In genomic region chr3:88422020-88422720, GRCm38 (mm10) we compare ENCODE assay signal across 8 mouse cellular contexts. TPM values are rescaled to one million over a fixed set of nuclear protein-coding genes. Genes with fewer than 3 reads are reported as not detected.
A peak's percentile ranks its signal among the peaks of the same experiment; 100 is the strongest.
DNase-seq lines count a peak whose midpoint lies in the region; ATAC-seq and TF ChIP-seq lines count a peak whose summit lies in the region.

No protein-coding gene starts in this region.

- peaks cover 43% of the 10 kb centered on the region for H3K4me1 ChIP-seq in hindbrain, embryonic 15.5 days (replicated peaks)
- peaks cover 11% of the 10 kb centered on the region; the same call in 1 of the 2 replicates for H3K4me1 ChIP-seq in lung, postnatal 0 days (ENCODE audit: insufficient read depth, low read depth, low read length)
- peaks cover 28% of the 10 kb centered on the region for H3K4me1 ChIP-seq in stomach, embryonic 15.5 days

- DNase-seq in frontal cortex, postnatal 36 days (ENCODE audit: low spot score in 2 of 2): peak; percentile 31 to 44
- no peak for DNase-seq in frontal cortex, postnatal 10 days (ENCODE audit: low spot score in 2 of 2)
- DNase-seq in brain, adult 2 months (ENCODE audit: low read depth, low spot score): peak; percentile 77
- DNase-seq in lung, postnatal 0 days (ENCODE audit: low spot score): peak; percentile 87
- no peak for DNase-seq in adrenal gland, adult 8-10 months
- no peak for DNase-seq in gastrocnemius, postnatal 36 days

- peak overlapping the region; percentile 27 for H3K4me2 ChIP-seq in hindbrain, embryonic 15.5 days
- H3K4me2 ChIP-seq in lung, postnatal 0 days (replicated peaks; ENCODE audit: low read depth, low read length): no peak overlapping the region
- peak overlapping the region; percentile 8; the same call in 1 of the 2 replicates for H3K4me2 ChIP-seq in stomach, embryonic 15.5 days

- WGBS in hindbrain, embryonic 15.5 days: 25% methylated on average over 9 of the region's 9 CpGs
- 22% methylated on average over 9 of the region's 9 CpGs for WGBS in lung, postnatal 0 days
- 32% methylated on average over 9 of the region's 9 CpGs for WGBS in stomach, embryonic 15.5 days

- TF ChIP-seq EP300 in lung, postnatal 0 days (IDR thresholded peaks at IDR 0.05): no peak

- H3K27ac ChIP-seq in hindbrain, embryonic 15.5 days (replicated peaks): peak overlapping the region; percentile 25; the same call in 1 of the 2 replicates
- peak overlapping the region; percentile 52; the same call in 1 of the 2 replicates for H3K27ac ChIP-seq in lung, postnatal 0 days (ENCODE audit: low read length)
- H3K27ac ChIP-seq in stomach, embryonic 15.5 days: peak overlapping the region; percentile 67

- H3K27me3 ChIP-seq in hindbrain, embryonic 15.5 days: no peaks in the 10 kb centered on the region
- H3K27me3 ChIP-seq in lung, postnatal 0 days (replicated peaks; ENCODE audit: insufficient read depth, low read length): no peaks in the 10 kb centered on the region
- no peaks in the 10 kb centered on the region for H3K27me3 ChIP-seq in stomach, embryonic 15.5 days (replicated peaks)

- H3K4me3 ChIP-seq in hindbrain, embryonic 15.5 days: no peak overlapping the region
- no peak overlapping the region for H3K4me3 ChIP-seq in lung, postnatal 0 days (ENCODE audit: low read depth, low read length)
- no peak overlapping the region for H3K4me3 ChIP-seq in stomach, embryonic 15.5 days (replicated peaks)

- intact Hi-C loops in gastrocnemius, postnatal 36 days (cut with DNase I): no loop called here

- no peak; the same call in 1 of the 2 replicates for ATAC-seq in hindbrain, embryonic 15.5 days (ENCODE audit: low FRiP score, low read depth)
- peak; percentile 77 for ATAC-seq in lung, postnatal 0 days
- peak; percentile 25 for ATAC-seq in stomach, embryonic 15.5 days (ENCODE audit: insufficient read depth, low FRiP score, low read depth)

- peak; percentile 48 for TF ChIP-seq CTCF in lung, postnatal 0 days (IDR thresholded peaks at IDR 0.05)

- H3K9ac ChIP-seq in hindbrain, embryonic 15.5 days: no peak overlapping the region
- no peak overlapping the region for H3K9ac ChIP-seq in lung, postnatal 0 days (replicated peaks; ENCODE audit: low read depth)
- H3K9ac ChIP-seq in stomach, embryonic 15.5 days: no peak overlapping the region

- no peaks in the 10 kb centered on the region for H3K9me3 ChIP-seq in hindbrain, embryonic 15.5 days
- H3K9me3 ChIP-seq in lung, postnatal 0 days (ENCODE audit: low read length): no peaks in the 10 kb centered on the region
- H3K9me3 ChIP-seq in stomach, embryonic 15.5 days: no peaks in the 10 kb centered on the region

- H3K36me3 ChIP-seq in hindbrain, embryonic 15.5 days: peaks cover 30% of the 10 kb centered on the region
- H3K36me3 ChIP-seq in lung, postnatal 0 days (ENCODE audit: insufficient read depth, low read length): 0 out of 2 replicates have a peak, but pooled peaks cover 15% of the 10 kb centered on the region
- H3K36me3 ChIP-seq in stomach, embryonic 15.5 days: peaks cover 17% of the 10 kb centered on the region; the same call in 1 of the 2 replicates

RNA-seq across cellular contexts. Expression of gene Slc25a44, which starts 2.8 kb away (rescaled TPM):
- polyA plus RNA-seq in hindbrain, embryonic 15.5 days (2015; fragmentation: Nextera tagmentation; extraction: Ambion mirVana): 34.7 and 40.4 TPM in 2 replicates
- 9.3 and 11.3 TPM in 2 replicates for polyA plus RNA-seq in lung, postnatal 0 days (2015; fragmentation: Nextera tagmentation; extraction: Ambion mirVana)
- 15.7 and 16.0 TPM in 2 replicates for polyA plus RNA-seq in stomach, embryonic 15.5 days (2015; fragmentation: Nextera tagmentation; extraction: Ambion mirVana)
- total RNA-seq in adrenal gland, adult 8-10 months (2022): 10 to 100 TPM; 44.3 to 50.8 (median 47.0) TPM
- total RNA-seq in gastrocnemius, postnatal 36 days (2021): 10 to 100 TPM; 13.0 to 15.6 TPM

RNA-seq across cellular contexts. Expression of gene Pmf1, which starts 12.0 kb away (rescaled TPM):
- 28.8 and 35.4 TPM in 2 replicates for polyA plus RNA-seq in hindbrain, embryonic 15.5 days (2015; fragmentation: Nextera tagmentation; extraction: Ambion mirVana)
- polyA plus RNA-seq in lung, postnatal 0 days (2015; fragmentation: Nextera tagmentation; extraction: Ambion mirVana): 27.9 and 30.6 TPM in 2 replicates
- 115 and 118 TPM in 2 replicates for polyA plus RNA-seq in stomach, embryonic 15.5 days (2015; fragmentation: Nextera tagmentation; extraction: Ambion mirVana)
- total RNA-seq in adrenal gland, adult 8-10 months (2022): 10 to 100 TPM; 31.5 to 46.9 (median 34.3) TPM
- total RNA-seq in gastrocnemius, postnatal 36 days (2021): 10 to 100 TPM; 15.1 to 20.3 TPM

RNA-seq across cellular contexts. Expression of gene Bglap, which starts 37.9 kb away (rescaled TPM):
- not detected in 2 replicates for polyA plus RNA-seq in hindbrain, embryonic 15.5 days (2015; fragmentation: Nextera tagmentation; extraction: Ambion mirVana)
- not detected in 2 replicates for polyA plus RNA-seq in lung, postnatal 0 days (2015; fragmentation: Nextera tagmentation; extraction: Ambion mirVana)
- 0.58 TPM in 1 of 2 replicates, not detected in the other for polyA plus RNA-seq in stomach, embryonic 15.5 days (2015; fragmentation: Nextera tagmentation; extraction: Ambion mirVana)
- total RNA-seq in adrenal gland, adult 8-10 months (2022): 1 to 10 TPM in 2 of 4 experiments, under 1 TPM in 2; 0.77 to 7.8 (median 2.5) TPM
- not detected for total RNA-seq in gastrocnemius, postnatal 36 days (2021)

RNA-seq across cellular contexts. Expression of gene Sema4a, which starts 38.8 kb away (rescaled TPM):
- 30.4 and 30.5 TPM in 2 replicates for polyA plus RNA-seq in hindbrain, embryonic 15.5 days (2015; fragmentation: Nextera tagmentation; extraction: Ambion mirVana)
- 9.0 and 9.2 TPM in 2 replicates for polyA plus RNA-seq in lung, postnatal 0 days (2015; fragmentation: Nextera tagmentation; extraction: Ambion mirVana)
- polyA plus RNA-seq in stomach, embryonic 15.5 days (2015; fragmentation: Nextera tagmentation; extraction: Ambion mirVana): 22.3 and 25.1 TPM in 2 replicates
- 10 to 100 TPM; 12.2 to 14.0 (median 12.5) TPM for total RNA-seq in adrenal gland, adult 8-10 months (2022)
- 1 to 10 TPM; 1.2 to 1.4 TPM for total RNA-seq in gastrocnemius, postnatal 36 days (2021)

RNA-seq across cellular contexts. Expression of gene Bglap2, which starts 43.7 kb away (rescaled TPM):
- polyA plus RNA-seq in hindbrain, embryonic 15.5 days (2015; fragmentation: Nextera tagmentation; extraction: Ambion mirVana): not detected in 2 replicates
- not detected in 2 replicates for polyA plus RNA-seq in lung, postnatal 0 days (2015; fragmentation: Nextera tagmentation; extraction: Ambion mirVana)
- 0.35 and 1.6 TPM in 2 replicates for polyA plus RNA-seq in stomach, embryonic 15.5 days (2015; fragmentation: Nextera tagmentation; extraction: Ambion mirVana)
- 1 to 10 TPM in 1 of 4 experiments, not detected in 3; 2.1 TPM for total RNA-seq in adrenal gland, adult 8-10 months (2022)
- total RNA-seq in gastrocnemius, postnatal 36 days (2021): not detected

Comparison
In these comparisons a context has a peak if more than half of its experiments do, and no peak if none do; other contexts are left out.
1. DNase-seq: peak in frontal cortex, postnatal 36 days (2 of 2), brain, adult 2 months (single experiment) and lung, postnatal 0 days (single experiment); none in frontal cortex, postnatal 10 days (0 of 2), adrenal gland, adult 8-10 months (single experiment) and gastrocnemius, postnatal 36 days (0 of 2).
2. Peak in every context shown above with its lines, with median percentiles within 50 percentile points of each other: H3K27ac ChIP-seq.